Mouse (Mus musculus): Measurements from ENCODE around the gene Rab6b. TPM values are rescaled to one million over a fixed set of nuclear protein-coding genes. Genes with fewer than 3 reads are reported as not detected.

Rab6b gene
- polyA plus RNA-seq, 1 experiment from 2014 or later = 137 TPM

DNA sequence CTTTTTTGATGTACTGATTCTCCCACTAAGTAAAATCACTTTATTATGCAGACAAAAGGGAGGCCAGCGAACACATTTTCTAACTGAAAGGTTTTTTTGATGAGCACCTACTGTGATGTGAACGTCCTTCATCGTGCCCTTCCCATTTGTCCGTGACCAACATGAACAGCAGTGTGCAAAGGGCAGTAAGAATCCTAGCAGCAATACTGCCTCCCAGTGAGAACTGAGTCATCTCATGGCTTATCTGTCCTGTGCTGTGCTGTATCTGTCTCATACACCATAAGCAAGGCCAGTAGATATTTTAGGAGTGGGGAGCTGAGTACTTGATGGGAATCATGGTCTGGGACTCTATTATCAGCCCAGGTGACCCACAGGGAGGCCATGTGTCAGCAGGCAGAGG lies 76.8 kb downstream of the Rab6b start:
- no peak overlapping the region for H3K4me3 ChIP-seq (ENCODE audit: low read length)
- no peak overlapping the region for H3K27ac ChIP-seq (ENCODE audit: low read depth, low read length)
- H3K4me1 ChIP-seq (ENCODE audit: control insufficient read depth, insufficient read depth, low read depth, low read length) = no peaks in the 10 kb centered on the region; the same call in 1 of the 2 replicates
- H3K36me3 ChIP-seq (ENCODE audit: control insufficient read depth, insufficient read depth, low read length) = peaks cover 15% of the 10 kb centered on the region
- H3K4me2 ChIP-seq (ENCODE audit: low read length) = no peak overlapping the region
- no peaks in the 10 kb centered on the region for H3K9me3 ChIP-seq (ENCODE audit: control insufficient read depth, low read length)
- 72% methylated on average over 4 of the region's 4 CpGs for WGBS
- no peak overlapping the region for H3K9ac ChIP-seq (ENCODE audit: low read depth, low read length)
- no peak for ATAC-seq
- H3K27me3 ChIP-seq (replicated peaks; ENCODE audit: control insufficient read depth, insufficient read depth, low read length) = no peaks in the 10 kb centered on the region

DNA sequence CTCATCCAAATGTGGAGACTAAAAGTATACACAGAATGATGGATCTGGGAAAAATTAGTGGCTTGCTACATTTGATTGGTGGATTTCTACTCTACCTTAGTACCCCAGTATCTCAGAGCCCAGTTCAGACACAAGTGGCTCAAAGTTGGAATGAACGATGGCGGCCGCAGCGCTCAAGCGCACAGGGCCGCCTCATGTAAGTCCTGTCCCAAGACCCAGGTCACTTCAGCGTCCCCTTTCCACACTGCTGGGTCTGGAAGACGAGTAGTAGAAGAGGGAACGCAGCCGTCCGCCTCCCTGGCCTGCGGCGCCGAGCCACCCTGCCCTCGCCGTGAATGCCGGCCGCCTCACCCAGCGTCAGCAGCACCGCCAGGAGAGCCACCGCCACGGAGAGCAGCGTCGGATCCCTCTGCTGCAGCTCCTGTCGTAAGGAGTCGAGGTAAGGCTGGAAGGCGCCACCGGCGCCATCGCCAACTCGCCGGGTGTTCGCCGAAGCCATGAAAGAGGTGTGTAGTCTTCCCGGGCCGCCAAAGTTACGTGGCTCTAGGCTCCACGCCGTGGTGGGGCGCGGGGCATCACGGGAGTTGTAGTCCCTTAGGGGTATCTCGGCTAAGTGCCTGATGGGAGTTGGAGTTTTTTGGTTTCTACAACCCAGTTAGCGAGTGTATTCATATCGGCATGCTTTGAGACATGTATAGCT lies 90.1 kb downstream of the Rab6b start, which contains the start of gene Srprb:
Srprb (minus strand) TSS at position 577 of the 700 bp plus-strand sequence.
- Histone ChIP-seq H3K9me3 (ENCODE audit: control insufficient read depth, low read length) (no peaks in the 10 kb centered on the region), H3K4me3 (ENCODE audit: low read length) (peak within 1 kb of the TSS; percentile 66), H3K36me3 (ENCODE audit: control insufficient read depth, insufficient read depth, low read length) (peaks cover 10% of the 10 kb centered on the region), H3K9ac (ENCODE audit: low read depth, low read length) (peak within 1 kb of the TSS; percentile 82), H3K27me3 (replicated peaks; ENCODE audit: control insufficient read depth, insufficient read depth, low read length) (no peaks in the 10 kb centered on the region), H3K4me2 (ENCODE audit: low read length) (peak within 1 kb of the TSS; percentile 68), H3K27ac (ENCODE audit: low read depth, low read length) (peak within 1 kb of the TSS; percentile 82), H3K4me1 (ENCODE audit: control insufficient read depth, insufficient read depth, low read depth, low read length) (peaks cover 2% of the 10 kb centered on the region; the same call in 1 of the 2 replicates)
- ATAC-seq = peak; percentile 99
- WGBS = 1% methylated on average over 45 of the region's 45 CpGs

DNA sequence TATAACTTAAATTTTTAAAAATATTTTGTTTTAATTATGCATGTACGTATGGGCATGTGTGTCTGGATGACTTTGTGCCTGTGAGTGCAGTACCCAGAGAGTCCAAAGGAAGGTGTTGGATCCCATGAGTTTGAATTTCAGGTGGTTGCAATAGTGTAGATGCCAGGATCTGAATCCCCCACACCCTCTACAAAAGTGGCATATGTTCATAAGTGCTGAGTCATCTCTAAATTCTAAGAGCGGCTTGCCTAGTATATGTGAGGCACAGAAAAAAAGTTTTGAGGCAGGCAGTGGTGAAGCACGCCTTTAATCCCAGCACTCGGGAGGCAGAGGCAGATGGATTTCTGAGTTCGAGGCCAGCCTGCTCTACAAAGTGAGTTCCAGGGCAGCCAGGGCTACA lies 94.2 kb downstream of the Rab6b start:
- H3K27me3 ChIP-seq (replicated peaks; ENCODE audit: control insufficient read depth, insufficient read depth, low read length) = no peaks in the 10 kb centered on the region
- no peak overlapping the region for H3K4me3 ChIP-seq (ENCODE audit: low read length)
- no peaks in the 10 kb centered on the region for H3K9me3 ChIP-seq (ENCODE audit: control insufficient read depth, low read length)
- ATAC-seq = no peak
- H3K36me3 ChIP-seq (ENCODE audit: control insufficient read depth, insufficient read depth, low read length) = no peaks in the 10 kb centered on the region
- H3K4me1 ChIP-seq (ENCODE audit: control insufficient read depth, insufficient read depth, low read depth, low read length) = peaks cover 2% of the 10 kb centered on the region; the same call in 1 of the 2 replicates
- no peak overlapping the region for H3K27ac ChIP-seq (ENCODE audit: low read depth, low read length)
- H3K9ac ChIP-seq (ENCODE audit: low read depth, low read length) = no peak overlapping the region
- no peak overlapping the region for H3K4me2 ChIP-seq (ENCODE audit: low read length)
- 91% methylated on average over 5 of the region's 5 CpGs for WGBS

DNA sequence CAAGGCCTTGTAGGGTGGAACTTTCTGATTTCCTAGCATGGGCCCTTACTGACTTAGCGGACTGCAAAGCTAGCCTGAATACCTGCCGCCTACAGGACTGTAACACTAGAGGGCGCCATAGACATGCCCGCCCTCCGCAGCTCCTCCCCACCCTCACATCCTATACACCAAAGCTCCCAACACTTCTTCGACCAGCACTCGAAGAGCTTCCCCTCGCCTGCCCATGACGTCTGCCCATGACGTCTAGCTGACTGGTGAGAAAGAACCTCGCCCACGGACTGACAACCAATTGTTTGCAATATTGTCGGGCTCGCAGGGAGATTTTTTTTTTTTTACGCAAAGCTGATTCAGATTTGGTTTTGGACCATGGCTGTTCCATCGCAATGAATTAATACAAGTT lies 96.3 kb downstream of the Rab6b start:
- Histone ChIP-seq H3K36me3 (ENCODE audit: control insufficient read depth, insufficient read depth, low read length) (no peaks in the 10 kb centered on the region), H3K4me2 (ENCODE audit: low read length) (peak overlapping the region; percentile 50), H3K9ac (ENCODE audit: low read depth, low read length) (no peak overlapping the region), H3K4me3 (ENCODE audit: low read length) (peak overlapping the region; percentile 8; the same call in 1 of the 2 replicates), H3K27me3 (replicated peaks; ENCODE audit: control insufficient read depth, insufficient read depth, low read length) (no peaks in the 10 kb centered on the region), H3K27ac (ENCODE audit: low read depth, low read length) (no peak overlapping the region), H3K9me3 (ENCODE audit: control insufficient read depth, low read length) (no peaks in the 10 kb centered on the region), H3K4me1 (ENCODE audit: control insufficient read depth, insufficient read depth, low read depth, low read length) (no peaks in the 10 kb centered on the region)
- ATAC-seq = peak; percentile 90
- 9% methylated on average over 16 of the region's 16 CpGs for WGBS

DNA sequence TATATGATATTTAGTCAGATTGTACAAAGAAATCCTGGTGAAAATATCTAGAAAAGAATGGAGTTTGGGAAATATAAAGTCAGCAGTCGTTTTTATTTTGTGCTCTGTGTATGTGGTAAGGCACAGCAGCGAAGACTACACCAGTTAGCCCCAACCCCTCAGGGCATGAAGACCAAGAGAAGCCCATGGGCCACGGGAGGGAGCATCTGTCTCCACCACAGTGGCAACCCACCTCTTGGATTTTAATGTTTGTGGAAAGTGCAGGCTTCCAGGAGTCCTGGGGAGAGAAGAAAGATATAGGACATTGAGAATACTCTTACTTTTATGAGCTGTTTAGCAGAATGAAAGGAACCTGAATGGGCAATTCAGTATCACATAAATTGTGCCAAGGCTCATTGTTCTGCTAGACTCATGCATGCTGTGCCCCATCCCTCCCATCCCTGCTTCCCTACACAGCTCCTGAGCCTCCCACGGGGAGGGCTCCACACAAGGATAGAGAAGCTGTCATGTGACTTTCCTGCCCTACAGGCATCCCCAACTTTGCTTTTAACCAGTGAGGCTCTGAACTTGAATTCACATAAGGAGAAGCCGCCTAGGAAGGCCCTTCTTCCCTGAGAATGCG lies 97.3 kb downstream of the Rab6b start:
- Histone ChIP-seq H3K9ac (ENCODE audit: low read depth, low read length) (no peak overlapping the region), H3K36me3 (ENCODE audit: control insufficient read depth, insufficient read depth, low read length) (no peaks in the 10 kb centered on the region), H3K27ac (ENCODE audit: low read depth, low read length) (no peak overlapping the region), H3K4me2 (ENCODE audit: low read length) (no peak overlapping the region), H3K27me3 (replicated peaks; ENCODE audit: control insufficient read depth, insufficient read depth, low read length) (no peaks in the 10 kb centered on the region), H3K4me3 (ENCODE audit: low read length) (no peak overlapping the region), H3K4me1 (ENCODE audit: control insufficient read depth, insufficient read depth, low read depth, low read length) (no peaks in the 10 kb centered on the region), H3K9me3 (ENCODE audit: control insufficient read depth, low read length) (no peaks in the 10 kb centered on the region)
- 46% methylated on average over 6 of the region's 6 CpGs for WGBS
- no peak for ATAC-seq

DNA sequence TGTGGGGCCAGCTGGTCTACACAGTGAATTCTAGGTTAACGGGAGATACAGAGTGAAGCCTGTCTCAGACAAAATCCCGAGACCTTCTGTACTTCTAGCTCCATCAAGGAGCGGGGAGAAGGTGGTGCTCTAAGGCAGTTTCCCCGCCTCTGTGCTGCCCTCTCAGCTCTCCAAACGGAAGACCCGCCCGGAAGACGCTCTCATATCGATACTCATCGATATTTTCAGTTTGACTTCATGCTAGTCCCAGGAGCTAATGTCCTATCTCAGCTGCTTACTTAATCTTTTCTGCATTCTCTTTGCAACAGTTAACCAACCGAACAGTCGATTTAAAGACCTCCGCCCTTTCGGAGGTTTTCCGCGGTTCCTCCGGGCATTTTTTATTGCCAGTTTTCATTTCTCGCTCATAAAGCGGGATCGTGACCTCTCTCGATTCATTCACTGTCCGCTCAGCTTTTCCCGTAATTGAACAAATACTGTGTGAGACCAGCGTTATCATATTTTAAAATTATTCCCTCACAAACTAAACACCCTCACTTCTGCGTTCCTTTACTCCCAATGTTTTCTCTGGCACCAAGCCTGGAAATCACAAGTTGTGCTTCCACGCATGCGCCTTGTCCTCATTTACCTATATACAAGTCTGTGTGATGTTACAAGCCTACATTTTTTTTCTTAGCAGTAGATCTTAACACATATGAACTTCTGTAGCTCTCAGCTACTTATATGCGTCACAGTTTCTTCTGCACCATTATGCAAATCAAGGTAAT lies 101.2 kb downstream of the Rab6b start:
- Histone ChIP-seq H3K4me1 (ENCODE audit: control insufficient read depth, insufficient read depth, low read depth, low read length) (no peaks in the 10 kb centered on the region), H3K27me3 (replicated peaks; ENCODE audit: control insufficient read depth, insufficient read depth, low read length) (no peaks in the 10 kb centered on the region), H3K9ac (ENCODE audit: low read depth, low read length) (no peak overlapping the region), H3K4me2 (ENCODE audit: low read length) (peak overlapping the region; percentile 0; the same call in 1 of the 2 replicates), H3K9me3 (ENCODE audit: control insufficient read depth, low read length) (no peaks in the 10 kb centered on the region), H3K36me3 (ENCODE audit: control insufficient read depth, insufficient read depth, low read length) (no peaks in the 10 kb centered on the region), H3K27ac (ENCODE audit: low read depth, low read length) (no peak overlapping the region), H3K4me3 (ENCODE audit: low read length) (no peak overlapping the region; the same call in 1 of the 2 replicates)
- no peak for ATAC-seq
- WGBS = 68% methylated on average over 28 of the region's 28 CpGs

DNA sequence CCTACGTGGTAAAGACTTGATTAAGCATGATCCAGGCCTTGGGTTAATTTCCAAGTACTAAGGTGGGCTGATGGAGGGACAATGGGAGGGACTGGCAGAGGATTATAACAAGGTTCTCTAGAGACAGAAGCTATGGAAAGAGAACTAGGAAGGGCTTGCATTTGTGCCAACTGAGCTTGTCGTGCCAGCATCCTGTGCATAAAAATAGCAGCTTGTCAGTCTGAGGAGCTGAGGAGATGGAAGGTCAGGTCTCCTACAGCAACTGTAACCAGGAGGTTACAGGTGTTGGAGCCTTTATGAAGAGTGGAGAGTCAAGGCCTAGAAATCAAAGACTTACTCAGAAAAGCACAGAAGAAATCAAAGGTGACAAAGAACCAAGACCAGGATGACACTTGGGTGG lies 102.0 kb downstream of the Rab6b start:
- H3K4me3 ChIP-seq (ENCODE audit: low read length) = no peak overlapping the region
- ATAC-seq = no peak
- no peaks in the 10 kb centered on the region for H3K36me3 ChIP-seq (ENCODE audit: control insufficient read depth, insufficient read depth, low read length)
- no peak overlapping the region for H3K4me2 ChIP-seq (ENCODE audit: low read length)
- no peaks in the 10 kb centered on the region for H3K27me3 ChIP-seq (replicated peaks; ENCODE audit: control insufficient read depth, insufficient read depth, low read length)
- no peaks in the 10 kb centered on the region for H3K9me3 ChIP-seq (ENCODE audit: control insufficient read depth, low read length)
- 58% methylated on average over 2 of the region's 2 CpGs for WGBS
- no peak overlapping the region for H3K27ac ChIP-seq (ENCODE audit: low read depth, low read length)
- H3K4me1 ChIP-seq (ENCODE audit: control insufficient read depth, insufficient read depth, low read depth, low read length) = no peaks in the 10 kb centered on the region
- H3K9ac ChIP-seq (ENCODE audit: low read depth, low read length) = no peak overlapping the region

DNA sequence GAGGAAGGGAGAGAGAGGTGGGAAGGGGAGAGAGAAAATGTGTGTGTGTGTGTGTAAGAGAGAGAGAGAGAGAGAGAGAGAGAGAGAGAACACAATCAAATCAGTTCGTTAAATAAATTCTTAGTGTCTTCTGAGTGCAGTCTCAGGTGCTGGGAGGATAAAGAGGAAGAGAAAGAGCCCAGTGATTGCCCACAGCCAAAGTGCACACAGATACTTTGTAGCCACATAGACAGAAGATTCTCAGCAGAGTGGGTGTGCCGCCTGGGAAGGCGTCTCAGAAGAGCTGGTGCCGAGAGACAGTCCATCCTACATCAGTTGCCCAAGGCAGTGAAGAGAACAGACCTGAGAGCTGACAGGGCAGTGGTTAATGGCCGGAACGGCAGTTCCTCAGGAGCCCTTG lies 102.7 kb downstream of the Rab6b start:
- Histone ChIP-seq H3K4me3 (ENCODE audit: low read length) (no peak overlapping the region), H3K27me3 (replicated peaks; ENCODE audit: control insufficient read depth, insufficient read depth, low read length) (no peaks in the 10 kb centered on the region), H3K36me3 (ENCODE audit: control insufficient read depth, insufficient read depth, low read length) (no peaks in the 10 kb centered on the region), H3K4me1 (ENCODE audit: control insufficient read depth, insufficient read depth, low read depth, low read length) (no peaks in the 10 kb centered on the region), H3K9me3 (ENCODE audit: control insufficient read depth, low read length) (no peaks in the 10 kb centered on the region), H3K9ac (ENCODE audit: low read depth, low read length) (no peak overlapping the region), H3K27ac (ENCODE audit: low read depth, low read length) (no peak overlapping the region), H3K4me2 (ENCODE audit: low read length) (no peak overlapping the region)
- no peak for ATAC-seq
- WGBS = 79% methylated on average over 6 of the region's 6 CpGs

DNA sequence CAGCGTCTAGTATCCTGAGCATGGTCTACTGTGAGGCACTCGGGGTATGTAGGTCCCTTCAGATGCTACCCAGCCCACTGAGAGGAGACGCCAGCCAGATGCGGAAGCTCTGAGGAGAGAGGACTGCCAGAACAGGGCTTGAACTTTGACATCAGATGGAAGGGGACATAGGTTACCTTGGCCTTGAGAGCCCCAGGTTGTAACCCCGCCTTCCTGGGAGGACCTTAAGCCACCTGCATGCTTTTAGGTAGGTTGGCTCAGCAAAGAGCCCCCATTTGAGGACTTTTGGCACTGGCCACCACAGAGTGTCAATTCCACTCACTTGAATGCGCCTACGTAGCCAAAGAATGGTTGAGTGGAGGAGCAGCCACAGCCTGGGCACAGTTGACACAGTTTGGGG lies 113.1 kb downstream of the Rab6b start:
- 97% methylated on average over 7 of the region's 7 CpGs for WGBS

More for the DNA sequence above, 113.1 kb downstream of the Rab6b start:
- Histone ChIP-seq H3K4me2 (ENCODE audit: low read length) (no peak overlapping the region), H3K4me3 (ENCODE audit: low read length) (no peak overlapping the region), H3K27ac (ENCODE audit: low read depth, low read length) (no peak overlapping the region), H3K9ac (ENCODE audit: low read depth, low read length) (no peak overlapping the region), H3K9me3 (ENCODE audit: control insufficient read depth, low read length) (no peaks in the 10 kb centered on the region), H3K27me3 (replicated peaks; ENCODE audit: control insufficient read depth, insufficient read depth, low read length) (no peaks in the 10 kb centered on the region), H3K36me3 (ENCODE audit: control insufficient read depth, insufficient read depth, low read length) (no peaks in the 10 kb centered on the region), H3K4me1 (ENCODE audit: control insufficient read depth, insufficient read depth, low read depth, low read length) (no peaks in the 10 kb centered on the region)
- ATAC-seq = no peak
